Mouse (Mus musculus): ENCODE measurements around the gene Fancf. TPM values are rescaled to one million over a fixed set of nuclear protein-coding genes. Genes with fewer than 3 reads are reported as not detected.

Fancf gene
- 9.8 and 9.9 TPM in 2 replicates for polyA plus RNA-seq (2015; fragmentation: Nextera tagmentation; extraction: Ambion mirVana)

DNA sequence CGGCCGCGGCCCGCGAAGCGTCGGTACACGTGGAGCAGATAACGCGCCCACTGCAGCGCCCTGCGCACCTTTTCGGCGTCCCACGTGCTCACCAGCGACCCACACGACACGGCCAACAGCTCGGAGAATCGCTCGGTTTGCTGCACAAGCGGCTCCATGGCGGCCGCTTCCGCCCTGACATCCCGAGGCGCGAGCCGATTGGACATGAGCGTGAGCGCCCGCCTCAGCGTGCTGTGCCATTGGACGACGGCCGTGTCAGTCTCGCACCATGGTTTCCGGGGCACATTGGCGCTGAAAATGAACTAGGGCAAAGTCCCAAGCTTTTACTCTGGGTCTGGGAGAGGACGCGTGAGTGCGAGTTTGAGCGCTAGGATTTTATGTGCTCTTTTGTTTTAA is at the start of gene Fancf:
Fancf (minus strand) TSS at position 171 of the 396 bp plus-strand sequence.
- DNase-seq (ENCODE audit: low spot score), result peak; percentile 97

- no peak for DNase-seq (ENCODE audit: low spot score)
Measured at GRCm38 (mm10) chr7:51899066-51899465, 37.0 kb upstream of the Fancf start.

DNA sequence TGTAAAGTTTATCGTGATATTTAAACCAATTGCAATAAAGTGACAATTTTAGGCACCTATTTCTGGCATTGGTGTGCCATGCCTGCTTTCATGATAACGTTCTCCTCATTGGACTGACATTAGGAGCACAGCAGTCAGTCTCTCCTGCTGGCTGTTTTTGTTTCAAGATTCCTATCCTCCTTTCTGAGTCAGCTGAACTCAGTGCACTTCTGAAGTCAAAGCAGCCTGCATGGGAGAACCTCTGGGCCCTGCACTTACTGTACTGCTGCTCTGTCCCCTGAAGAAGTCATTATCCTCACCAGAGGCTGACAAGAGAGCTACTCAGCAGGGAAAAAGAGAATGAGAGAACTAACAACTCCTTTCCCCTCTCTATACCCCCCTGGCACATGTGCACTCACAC is 32.9 kb upstream of the Fancf start:
- no peak for DNase-seq (ENCODE audit: low spot score)

DNA sequence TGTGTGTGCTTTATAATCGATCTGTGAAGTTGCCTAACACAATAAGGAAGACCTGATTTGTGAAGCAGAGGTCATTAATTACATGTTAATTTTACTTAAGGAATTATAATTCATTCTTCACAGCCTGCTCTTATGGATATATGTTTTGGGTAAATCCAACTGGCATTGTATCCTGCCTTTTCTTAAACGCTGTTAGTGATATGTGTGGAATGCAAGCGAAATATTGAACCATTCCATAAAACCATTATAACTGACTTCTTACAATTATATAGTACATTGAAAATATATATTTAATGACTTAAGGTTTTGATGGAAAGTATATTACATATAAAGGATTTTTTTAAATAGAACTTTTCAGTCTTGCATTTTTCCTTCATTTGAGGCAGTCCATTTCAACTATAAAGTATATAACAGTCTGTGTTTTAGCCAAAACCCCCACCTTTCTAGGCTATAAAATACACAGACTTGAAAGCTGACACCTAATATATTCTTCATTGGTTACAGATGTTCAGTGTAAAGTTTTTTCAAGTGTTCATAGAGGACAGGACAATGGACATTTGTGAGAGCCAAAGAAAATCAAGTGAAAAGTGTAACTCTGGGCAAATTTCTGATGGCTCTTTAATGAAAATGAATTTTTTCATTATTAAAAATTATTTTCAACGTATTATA is 32.2 kb upstream of the Fancf start:
- no peak for DNase-seq (ENCODE audit: low spot score)

DNA sequence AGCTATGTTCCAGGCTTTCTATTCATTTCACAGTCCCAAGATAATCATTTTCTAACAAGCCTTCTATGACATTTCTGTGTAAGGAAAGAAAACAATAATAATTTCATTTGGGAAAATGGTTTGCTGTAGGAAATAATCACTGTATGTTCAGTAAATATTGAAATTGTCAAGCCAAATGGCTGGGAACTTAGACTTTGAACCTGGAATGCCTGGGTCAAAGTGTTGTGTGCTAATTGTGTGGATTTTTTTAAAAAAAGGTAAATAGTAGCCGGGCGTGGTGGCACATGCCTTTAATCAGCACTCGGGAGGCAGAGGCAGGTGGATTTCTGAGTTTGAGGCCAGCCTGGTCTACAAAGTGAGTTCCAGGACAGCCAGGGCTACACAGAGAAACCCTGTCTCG is 30.9 kb upstream of the Fancf start:
- DNase-seq (ENCODE audit: low spot score), result no peak

GRCm38 (mm10) chr7:51892224-51892965 is 30.3 kb upstream of the Fancf start:
- DNase-seq (ENCODE audit: low spot score), result no peak

DNA sequence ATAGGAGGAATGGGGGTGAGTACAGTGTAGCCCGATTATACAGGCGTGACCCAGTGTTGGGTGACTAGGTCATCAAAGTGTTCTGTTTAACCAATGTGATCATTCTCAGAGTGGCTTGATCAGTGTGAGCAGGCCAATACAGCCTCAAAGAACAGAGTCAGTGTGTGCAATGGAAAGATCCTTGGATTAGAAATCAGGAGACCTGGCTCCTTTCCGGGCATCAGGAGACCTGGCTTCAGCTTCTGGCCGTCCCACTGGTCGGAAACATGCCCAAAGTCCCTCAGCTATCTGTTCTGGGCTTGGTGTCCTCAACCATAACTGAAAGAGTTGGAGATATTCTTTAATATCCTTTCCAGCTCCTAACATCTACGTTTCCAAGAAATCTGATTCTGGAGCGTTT is 27.5 kb upstream of the Fancf start:
- DNase-seq (ENCODE audit: low spot score), result no peak

DNA sequence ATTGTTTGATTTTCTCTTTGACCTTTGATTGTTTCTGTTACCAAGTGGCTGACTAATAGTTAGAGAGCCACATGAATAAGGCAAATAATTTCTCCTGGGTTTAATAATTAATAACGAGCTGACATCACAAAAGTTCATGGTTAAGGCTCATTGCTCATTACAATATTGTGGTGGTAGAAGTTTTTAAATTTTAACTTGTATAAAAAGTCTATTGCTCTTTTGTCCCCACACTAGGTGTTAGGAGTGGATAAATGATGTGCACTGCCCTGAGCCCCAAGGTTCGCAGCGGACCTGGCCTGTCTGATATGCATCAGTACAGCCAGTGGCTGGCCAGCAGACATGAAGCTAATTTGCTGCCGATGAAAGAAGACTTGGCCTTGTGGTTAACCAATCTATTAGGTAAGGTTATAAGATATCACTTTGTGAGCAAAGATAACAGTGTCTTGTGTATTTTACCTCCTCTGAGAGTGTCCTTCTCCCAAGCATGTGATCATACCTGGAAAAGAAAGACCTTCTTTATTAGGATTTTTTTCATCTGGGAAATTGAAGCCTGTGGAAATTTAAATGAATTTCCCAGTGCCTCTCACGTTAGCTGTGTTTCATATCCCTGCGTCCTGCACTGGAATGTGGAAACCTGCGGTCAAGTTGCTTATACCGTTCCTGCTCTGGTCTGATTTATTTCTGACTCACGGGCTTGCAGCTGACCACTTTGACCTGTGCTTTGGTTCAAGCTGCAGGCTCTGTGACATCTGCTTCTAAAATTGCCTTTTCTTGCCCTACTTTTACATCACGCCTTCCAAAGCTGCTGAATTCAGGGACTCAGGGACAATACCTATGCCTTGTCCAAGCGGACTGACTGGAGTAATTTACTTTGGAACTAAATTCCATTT is 25.9 kb upstream of the Fancf start:
- DNase-seq (ENCODE audit: low spot score), result no peak

GRCm38 (mm10) chr7:51885345-51885744 is 23.3 kb upstream of the Fancf start:
- DNase-seq (ENCODE audit: low spot score), result no peak

DNA sequence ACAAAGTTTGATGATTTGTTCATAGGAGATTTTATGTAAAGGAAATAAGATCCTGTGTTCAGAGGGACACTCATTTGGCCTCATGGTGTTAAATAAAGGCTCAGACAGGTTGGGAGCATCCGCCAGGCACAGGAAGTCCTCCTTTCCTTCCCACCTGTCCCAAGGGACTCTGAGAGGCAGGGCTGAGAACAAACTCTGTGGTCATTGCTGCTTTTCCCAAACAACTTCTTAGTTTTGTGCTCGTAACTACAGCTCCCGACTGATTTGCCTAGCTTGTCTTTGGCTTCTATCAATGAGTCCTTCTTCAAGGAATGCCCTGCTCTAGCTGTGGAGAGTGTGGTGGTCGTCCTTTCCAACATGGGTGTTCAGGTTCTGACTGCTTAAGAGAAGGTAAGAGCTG is 18.1 kb upstream of the Fancf start:
- DNase-seq (ENCODE audit: low spot score), result no peak

- peak; percentile 54 for DNase-seq (ENCODE audit: low spot score)
Measured at GRCm38 (mm10) chr7:51879136-51879723, 17.2 kb upstream of the Fancf start.

DNA sequence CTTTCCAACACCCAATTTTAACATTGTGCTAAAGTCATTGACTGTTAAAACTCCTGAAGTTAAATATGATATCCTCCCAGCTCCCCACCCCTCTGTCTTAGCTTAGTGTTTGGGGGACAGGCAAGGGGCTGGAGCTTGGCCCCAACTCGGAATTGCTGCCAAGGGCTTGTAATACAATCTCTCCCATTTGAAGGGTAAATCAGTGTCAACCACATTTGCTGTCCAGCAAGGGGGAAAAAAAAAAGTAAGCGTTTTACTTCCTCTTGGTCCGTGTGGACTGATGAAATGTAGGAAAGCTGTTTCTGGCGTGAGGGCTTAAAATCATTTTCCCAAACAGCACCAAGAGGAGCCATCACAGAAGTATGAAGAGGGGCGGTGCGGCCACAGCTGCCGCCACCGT is 16.7 kb upstream of the Fancf start:
- no peak for DNase-seq (ENCODE audit: low spot score)

DNA sequence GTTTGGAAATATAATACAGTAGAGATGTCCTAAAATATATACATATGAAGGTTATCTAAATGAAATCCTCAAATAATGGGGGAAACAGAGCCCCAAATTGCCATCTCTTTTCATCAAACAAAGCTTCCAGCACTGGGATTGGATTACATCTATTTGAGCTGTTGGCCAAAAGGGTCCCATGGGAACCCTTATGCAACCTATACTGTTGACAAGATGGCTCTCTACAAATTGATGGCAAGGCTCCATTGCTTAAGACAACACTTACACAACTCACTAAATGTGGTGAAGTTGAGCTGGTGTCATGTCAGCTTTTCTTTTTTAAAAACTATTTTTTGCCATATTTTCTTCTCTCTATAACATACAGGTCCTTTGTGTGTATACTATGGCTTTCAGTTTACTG is 14.2 kb upstream of the Fancf start:
- DNase-seq (ENCODE audit: low spot score), result no peak

DNA sequence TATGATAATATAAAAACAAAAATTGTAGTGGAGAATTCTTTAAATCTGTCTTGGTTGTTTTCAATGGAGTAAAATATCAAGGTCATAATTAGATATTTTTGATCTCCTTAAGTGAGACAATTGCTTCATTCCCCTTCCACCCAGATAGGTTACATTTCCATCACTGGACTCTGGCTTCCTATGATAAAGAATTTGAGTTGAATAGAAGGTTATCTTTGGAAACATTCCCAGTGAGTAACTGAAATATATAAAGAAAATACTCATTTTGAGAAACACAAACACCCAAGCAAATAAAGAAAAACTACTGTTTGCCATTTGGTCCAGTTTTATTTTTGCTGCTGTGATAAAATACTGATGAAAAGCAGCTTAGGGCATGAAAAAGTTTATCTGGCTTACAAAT is 10.5 kb upstream of the Fancf start:
- no peak for DNase-seq (ENCODE audit: low spot score)

DNA sequence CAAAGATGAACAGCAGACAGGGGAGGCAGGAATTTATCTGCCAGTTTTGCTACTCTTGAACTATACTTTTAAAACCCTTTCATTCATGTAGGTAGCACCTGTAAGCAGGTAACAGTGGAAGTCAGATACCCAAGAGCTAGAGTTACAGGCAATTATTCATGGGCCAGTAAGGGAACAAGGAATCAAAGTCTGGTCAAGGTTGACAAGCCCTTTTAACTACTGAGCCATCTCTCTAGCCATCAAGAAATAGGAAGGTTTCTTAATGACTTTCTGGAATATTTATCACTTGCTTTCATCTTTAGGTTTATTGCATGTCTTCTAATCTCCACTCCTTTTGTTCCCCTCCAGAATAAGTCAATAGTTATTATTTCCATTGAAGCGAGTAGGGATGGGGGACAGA is 10.0 kb upstream of the Fancf start:
- no peak for DNase-seq (ENCODE audit: low spot score)

- DNase-seq (ENCODE audit: low spot score), result no peak
Measured at GRCm38 (mm10) chr7:51867983-51868382, 5.9 kb upstream of the Fancf start.

DNA sequence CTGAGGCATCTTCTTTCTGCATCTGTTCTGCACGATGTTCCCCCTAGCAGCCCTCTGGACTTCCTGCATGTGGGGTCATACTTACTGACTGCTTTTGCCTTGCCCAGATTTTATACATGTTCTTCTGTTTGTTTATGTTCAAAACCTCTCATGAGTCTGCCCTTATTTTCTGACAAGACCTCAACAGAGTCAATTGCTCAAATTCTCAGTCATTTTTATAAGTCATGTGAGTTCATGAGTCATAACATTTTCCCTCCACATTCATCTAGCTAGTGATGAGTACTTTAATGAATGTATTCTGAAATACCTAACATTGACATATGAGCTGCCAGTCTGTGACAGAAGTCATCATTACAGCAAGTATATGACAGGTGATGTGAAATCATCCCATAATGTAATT is 3.3 kb upstream of the Fancf start:
- DNase-seq (ENCODE audit: low spot score), result no peak

DNA sequence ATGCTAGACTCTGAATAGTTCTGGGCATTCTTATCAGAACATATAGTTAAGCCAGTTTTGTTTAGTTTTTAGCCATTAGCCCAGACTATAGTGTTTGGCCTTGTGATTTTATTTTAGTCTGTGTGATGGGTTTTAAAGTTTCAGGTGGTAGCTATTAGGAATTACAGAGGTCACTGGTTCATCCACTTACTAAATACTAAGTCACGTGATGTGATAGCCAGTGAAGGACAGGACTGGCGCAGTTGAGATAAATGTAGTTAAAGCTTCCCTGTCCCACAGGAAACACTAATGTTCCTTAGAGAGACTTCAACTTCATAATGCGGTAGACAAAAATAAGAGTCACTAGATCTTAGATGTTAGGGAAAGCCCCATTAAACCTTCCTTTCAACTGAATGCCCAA is 775 bp upstream of the Fancf start:
- DNase-seq (ENCODE audit: low spot score), result no peak

DNA sequence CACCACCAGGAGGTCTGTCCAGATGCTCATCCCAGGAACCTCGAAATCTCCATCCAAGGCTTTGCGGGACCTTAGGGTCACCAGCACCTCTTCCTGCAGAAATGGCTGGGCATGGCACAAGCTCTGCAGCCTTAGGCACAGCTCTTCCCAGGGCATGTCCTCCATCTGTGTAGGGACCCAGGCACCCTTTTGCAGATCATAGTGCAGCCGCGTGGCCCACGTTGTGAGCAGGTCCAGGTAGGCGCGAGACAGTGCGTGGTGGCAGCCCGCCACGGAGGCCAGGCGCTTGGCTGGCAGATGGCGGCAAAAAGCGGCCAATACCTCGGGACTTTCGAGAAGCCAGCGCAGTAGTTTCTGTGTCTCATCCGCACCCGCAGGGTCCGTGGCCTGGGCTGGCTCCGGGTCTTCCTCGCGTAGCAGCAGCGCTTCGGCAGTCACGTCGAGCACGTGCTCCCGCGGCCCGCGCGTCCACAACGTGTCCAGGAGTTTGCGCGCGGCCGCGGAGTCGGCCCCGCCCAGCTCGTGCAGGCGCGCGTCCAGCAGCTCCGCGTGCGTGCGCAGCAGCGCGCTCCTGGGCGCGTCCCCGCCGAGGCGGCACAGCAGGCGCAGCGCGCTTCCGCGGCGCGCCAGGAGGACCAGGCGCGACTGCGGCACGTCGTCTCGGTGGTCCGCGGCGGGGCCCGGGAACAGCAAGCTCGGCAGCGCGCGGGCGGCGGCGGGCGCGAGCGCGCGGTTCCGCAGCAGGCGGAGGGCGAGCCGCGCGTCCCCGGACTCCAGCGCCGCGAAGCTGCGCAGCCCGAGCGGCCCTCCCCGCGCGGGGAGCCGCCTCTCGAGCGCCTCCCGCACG is 594 bp downstream of the Fancf start, which contains the start of gene Gas2:
Gas2 (plus strand) TSS at position 766 of the 847 bp plus-strand sequence.
- DNase-seq (ENCODE audit: low spot score), result peak; percentile 88

DNA sequence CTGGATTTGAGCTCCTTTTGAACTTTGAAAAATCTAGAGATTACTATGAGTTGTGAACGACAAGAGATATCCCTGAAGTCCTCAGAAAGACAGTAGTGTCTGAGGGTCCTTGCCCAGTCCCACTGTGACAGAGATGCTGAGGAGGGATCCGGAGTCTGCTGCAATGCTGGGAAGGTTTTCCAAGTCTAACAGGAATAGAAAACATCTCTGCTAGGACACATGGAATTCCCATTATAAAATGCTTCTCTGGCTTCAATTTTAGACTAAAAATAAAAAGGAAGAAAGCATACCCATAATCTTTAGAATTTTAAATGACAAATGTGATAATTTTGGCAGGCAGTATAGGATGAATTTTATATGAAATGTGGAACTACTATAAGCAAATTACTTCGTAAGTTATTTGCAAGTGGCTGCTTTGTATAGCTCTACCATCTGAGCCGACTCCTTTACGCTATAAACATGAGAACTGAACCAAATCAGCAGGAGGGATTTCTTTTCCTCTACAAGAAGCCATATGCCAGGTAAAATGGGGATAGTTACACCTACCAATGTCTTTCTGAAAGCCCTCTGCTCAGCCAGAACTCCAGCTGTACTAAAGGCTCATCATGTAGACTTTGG is 10.1 kb downstream of the Fancf start:
- no peak for DNase-seq (ENCODE audit: low spot score)

Measured in thymus, postnatal 0 days (tissue).